Mouse (Mus musculus) lung, postnatal 10 days (tissue): ENCODE measurements around the gene Lmo2.

Experiments
- DNase-seq: peaks from one replicate; pipeline ENCODE4 v3.0.0; 2021

Lmo2 gene

DNA sequence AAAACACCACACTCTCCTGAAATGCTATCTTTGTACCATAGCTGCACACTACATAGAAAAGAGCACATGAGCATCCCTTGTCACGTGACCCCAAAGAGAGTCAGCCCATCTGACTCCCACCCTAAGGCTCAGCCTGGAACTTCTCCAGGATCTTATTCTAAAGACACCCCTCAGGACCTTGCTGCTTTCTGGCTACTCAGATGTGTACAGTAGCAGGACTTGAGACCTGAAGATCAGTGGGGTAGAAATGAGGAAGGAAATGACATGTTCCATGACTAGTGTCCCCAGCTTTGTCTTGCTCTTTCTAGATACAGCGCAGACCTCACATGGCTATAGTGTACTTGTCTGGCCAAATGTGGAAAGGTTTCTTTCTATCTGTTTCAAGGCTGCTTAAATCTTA lies 12.9 kb upstream of the Lmo2 start:
- DNase-seq = no peak

DNA sequence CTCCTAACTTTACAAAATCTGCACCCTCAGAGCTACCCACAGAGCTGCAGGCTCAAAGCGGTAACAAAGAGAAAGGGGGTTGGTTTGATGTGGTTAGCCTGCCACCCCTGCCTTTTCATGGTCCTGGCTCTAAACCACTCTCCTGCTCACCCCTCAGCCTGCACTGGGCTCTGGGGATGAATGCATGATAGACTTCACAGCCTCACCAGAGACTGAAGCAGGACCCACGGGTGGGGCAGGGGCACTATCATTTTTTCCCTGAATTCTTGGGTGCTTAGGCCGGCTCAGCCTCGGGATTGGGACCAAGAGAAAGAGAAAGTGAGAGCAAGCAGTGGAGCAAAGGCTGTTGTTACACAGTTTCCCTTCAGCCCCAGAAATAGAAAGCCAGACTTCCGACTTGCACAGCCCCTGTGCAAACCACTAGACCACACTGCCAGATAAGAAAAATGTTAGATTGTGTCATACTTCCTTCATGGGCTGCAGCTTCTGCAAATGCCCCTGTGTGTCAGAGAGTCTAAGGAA lies 12.2 kb upstream of the Lmo2 start:
- DNase-seq = peak; percentile 15

DNA sequence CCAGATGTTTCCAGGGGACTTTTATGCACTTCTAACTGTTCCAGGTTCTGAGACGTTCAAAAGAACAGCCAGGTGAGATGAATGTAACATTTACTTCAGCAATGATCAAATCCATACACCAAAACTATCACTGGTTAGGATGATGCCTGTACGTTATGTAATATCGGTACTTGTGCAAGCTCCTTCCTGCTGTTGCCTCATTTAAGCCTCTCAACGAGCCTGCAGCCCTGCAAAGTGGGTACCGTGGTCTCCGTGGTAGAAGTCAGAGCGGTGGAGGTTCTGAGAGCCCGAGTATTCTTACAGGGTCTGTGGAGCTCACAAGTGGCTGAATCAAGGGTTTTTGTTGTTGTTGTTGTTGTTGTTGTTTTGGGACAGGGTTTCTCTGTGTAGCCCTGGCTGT lies 10.9 kb upstream of the Lmo2 start:
- DNase-seq = no peak

DNA sequence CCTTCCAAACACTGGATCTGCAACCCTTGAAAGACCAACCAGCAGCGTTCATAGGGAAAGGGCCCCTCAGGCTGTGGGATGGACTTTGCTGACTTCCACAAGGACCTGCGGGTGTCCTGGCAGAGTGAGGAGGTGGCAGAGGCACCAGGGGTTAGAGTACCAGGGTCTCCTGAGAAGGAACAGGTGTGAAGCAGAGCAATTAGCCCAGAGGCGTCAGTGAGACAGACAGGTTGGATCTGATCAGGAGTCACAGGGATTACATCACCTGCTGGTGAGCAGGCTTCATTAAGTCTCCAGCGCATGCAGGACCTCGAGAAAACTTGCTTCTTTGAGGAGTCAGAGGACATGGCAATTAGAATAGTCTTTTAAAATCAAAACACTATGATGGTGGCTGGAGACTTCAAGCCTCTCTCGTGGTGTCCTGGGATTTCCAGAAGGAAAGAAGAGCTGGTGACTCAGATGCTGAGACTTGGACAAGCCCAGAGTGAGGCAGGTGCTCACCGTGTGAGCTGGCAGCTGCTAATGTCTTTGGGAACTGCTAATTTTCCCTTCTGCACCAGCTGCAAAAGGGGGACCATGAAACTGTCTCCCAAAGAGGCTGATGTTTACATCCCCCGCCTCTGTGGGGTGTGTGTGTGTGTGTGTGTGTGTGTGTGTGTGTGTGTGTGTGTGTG lies 9.7 kb upstream of the Lmo2 start:
- no peak for DNase-seq

DNA sequence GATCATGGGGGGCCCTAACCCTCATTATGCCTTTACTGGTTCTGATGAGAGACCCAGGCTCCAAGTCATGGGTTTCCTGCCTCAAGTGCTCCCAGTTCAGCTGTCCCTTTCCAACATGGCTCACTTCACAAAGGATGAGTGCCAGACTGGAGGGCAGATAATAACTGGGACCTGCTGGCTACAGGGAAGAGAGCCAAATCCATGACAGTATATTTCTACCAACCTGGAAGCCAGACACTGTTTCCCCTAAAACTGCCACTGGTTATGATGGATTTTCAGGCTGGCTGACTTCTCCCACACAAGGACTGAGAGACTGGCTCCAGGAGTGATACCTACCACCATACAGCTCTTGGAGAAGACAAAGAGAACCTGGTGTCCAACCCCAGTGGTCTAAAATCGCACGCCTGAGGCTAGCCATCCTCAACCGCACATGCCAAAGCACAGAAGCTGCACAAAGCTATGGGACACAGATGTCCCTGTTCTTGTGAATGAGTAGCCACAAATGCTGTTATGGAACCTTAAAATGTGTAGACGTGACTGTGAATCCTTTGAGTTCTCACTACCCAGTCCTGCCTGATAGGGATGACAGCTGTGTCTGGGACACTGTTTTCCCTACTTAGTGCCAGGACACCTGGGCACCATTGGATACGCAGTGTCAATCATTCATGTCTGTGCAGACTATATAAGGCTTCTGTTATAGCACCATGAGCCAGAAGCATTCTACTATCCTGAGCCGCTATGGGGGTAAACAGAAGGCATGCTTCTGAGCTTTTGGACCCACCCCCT lies 4.5 kb upstream of the Lmo2 start:
- no peak for DNase-seq

DNA sequence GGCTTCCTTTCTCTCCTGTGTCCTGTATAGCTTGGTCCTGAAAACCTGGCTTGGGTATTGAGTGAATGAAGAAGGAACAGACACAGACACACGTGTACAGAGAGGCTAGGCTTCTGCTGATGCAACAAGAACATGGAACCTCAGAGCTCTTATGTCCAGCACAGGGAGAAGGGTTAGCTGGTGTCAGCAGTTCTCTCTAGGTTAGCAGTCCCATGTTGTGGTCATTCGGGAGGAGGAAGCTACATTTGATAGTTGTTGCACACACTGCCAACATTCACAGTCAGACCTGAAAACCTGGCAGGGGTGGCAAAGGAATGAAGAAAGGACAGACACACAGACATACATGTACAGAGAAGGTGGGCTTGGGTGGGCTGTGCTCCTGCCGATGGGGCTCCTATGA lies 2.1 kb upstream of the Lmo2 start:
- DNase-seq = no peak

DNA sequence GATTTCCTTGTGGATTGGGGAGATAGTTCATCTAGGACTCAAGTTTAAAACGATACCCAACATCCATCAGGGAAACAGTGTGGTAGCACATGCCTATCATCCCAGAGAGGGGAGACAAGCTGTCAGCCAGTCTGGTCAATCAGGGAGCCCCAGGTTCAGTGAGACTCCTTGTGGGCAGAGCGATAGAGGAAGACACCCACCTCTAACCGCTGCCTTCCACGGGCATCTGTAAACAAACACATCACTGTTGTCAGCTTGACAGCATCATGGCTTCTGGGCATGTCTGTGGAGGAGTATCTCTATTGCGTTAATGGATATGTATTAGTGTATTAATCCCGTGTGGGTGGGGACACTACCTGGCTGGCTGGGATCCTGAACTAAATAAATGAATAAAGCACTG lies 919 bp upstream of the Lmo2 start:
- no peak for DNase-seq

DNA sequence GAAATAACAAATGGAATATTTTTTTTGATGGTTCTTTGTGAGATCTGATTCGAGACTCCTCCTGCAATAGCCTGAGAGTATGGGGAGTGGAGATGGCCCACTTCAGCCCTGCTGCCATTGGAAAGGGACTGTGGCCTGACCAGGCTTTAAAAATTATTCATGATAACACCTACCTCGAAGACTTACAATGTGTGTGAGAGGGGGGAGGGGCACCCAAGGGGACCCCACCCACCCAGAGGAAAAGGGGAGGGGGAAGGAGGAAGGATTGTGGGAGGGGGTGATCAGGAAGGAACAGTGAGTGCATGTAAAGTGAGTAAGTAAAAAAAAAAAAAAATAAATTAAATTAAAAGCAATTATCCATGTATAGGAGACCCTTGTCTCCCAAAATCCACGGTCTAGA lies 848 bp downstream of the Lmo2 start:
- no peak for DNase-seq

DNA sequence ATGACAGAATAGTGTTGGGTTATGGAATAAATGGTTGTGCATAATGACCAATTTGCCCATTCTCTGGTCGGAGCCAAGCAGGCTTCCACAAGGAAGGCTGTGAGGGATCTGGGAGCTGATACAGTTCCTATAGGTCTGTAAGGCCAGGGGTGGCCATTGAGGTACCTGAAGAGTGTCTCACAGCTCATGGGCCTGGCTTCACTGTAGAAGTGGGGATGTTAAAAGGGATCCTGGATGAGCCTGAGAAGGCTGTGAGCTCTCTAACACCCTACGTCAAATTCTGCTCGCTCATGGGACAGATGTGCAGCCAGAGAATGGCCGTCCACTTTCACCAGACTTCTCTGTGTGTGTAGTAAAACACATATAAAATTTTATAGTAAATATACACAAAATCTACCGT lies 1.3 kb downstream of the Lmo2 start:
- DNase-seq = no peak

DNA sequence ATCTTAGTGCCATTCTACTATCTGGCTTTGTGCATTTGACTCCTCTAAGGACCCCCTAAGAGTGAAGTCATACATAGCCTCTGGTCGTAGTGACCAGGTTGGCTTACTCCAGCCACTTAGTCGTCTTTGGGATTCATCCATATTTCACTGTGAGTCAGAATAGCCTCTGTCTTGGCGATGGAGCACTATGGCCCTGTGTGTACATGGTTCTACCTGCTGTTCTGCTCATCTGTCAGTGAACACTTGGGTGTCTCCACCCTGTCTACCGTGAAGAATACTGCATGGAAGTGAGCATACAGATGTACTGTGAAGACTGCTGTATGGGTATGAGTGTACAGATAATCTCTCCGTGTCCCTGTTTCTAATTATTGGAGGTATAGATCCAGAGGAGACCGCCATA lies 1.8 kb downstream of the Lmo2 start:
- DNase-seq = no peak

DNA sequence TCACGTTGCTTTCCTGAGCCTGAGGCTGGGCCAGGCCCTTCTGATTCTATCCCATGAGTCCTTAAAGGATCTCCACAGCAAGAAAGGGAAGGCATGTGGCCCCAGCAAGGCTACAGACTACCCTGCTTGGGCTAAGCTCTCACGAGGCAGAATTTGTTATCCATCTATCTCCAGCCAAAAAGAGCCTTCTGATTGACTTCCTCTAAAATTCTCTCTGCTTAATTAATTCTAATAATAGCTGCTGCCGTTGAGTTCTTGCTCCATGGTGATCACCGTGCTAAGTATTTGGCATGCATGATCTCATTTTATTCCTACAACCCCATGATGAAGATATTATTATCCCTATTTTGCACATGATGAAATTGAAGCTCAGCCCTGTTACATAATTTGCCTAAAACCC lies 4.6 kb downstream of the Lmo2 start:
- no peak for DNase-seq

DNA sequence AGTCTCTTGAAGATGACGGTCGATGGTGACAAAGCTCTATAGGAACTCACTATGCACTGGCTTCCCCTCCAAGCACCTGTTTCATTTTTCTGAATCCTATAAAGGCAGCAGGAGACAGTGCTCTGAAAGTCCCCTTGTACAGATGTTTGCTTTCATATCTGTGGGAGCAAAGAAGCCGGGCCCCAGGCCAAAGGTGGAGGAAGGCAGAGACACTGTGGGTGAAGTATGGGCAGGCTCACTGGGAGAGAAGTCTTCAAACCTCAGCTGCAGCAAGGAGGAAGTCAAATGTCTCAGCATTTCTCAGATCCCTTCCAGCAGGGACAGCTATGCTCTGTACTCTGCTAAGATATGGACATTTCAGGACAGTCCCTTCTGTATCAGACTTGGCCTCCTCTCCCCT lies 7.6 kb downstream of the Lmo2 start:
- no peak for DNase-seq

DNA sequence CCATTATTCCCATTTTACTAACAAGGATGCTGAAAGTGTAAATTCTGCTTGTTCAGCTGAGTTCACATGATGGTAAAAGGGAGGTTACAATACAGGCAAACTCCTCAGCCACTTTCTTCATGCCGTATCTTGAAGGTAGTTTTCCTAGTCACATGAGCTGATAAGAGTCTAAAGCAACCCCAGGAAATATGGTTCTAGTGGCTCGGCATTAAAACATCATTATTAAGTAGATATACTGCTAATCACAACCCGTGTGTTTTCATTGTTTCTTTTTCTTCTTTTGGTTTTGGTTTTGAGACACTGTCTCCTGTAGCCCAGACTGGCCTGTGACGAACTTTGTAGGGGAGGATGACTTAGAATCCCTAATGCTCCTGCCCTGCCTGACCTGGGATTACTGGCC lies 10.4 kb downstream of the Lmo2 start:
- DNase-seq = no peak

DNA sequence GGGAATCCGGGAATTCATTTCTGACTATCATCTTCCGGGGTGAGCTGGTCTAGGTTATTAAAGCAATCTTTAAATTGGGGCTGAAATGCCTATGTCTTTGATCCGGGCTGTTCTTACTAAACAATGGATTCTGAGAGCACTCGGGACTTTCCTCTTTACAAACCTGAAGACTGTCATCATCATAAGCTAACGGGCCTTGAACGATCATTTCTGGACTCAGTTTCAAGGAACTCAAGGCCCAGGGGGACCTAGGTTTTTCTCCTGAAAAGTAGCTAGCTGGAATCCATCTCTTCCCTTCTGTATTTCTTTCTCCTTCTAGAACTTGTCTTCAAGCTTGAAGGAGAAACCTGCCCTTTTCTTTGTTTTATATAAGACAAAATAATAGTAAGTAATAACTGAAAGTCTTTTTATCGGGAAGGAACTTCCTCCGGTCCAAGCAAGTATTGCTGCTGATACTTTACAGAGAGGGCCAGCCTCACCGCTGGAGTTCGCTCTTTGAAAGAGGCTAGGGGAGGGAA lies 11.2 kb downstream of the Lmo2 start:
- no peak for DNase-seq

DNA sequence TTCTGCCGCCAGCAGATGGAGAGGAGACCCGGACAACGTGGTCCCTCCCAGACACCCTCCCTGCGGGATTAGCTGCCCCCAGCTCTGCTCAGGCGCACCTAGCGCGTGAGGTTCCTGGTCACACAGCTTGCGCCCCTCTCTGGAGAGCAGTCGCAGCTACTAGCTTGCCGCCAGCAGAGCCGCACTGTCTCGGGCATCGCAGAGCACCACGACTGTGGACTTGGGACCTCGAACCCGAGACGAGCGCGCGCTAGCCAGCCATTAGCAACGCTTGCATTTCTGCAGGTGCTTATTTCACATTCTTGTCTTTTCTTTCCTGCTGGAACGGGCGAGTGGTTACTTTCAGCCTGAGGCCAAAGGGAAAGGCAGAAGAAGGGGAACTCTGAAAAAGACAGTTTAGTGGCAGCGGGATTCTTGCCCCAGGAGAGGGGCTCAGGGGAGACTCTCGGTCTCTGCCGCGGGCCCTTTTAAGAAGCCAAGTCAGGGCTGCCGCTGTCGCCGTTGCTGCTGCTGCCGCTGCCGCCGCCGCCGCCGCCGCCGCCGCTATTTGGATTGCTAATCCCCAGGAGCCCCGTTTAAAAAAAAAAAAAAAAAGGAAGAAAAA lies 11.8 kb downstream of the Lmo2 start:
- DNase-seq = peak; percentile 73

DNA sequence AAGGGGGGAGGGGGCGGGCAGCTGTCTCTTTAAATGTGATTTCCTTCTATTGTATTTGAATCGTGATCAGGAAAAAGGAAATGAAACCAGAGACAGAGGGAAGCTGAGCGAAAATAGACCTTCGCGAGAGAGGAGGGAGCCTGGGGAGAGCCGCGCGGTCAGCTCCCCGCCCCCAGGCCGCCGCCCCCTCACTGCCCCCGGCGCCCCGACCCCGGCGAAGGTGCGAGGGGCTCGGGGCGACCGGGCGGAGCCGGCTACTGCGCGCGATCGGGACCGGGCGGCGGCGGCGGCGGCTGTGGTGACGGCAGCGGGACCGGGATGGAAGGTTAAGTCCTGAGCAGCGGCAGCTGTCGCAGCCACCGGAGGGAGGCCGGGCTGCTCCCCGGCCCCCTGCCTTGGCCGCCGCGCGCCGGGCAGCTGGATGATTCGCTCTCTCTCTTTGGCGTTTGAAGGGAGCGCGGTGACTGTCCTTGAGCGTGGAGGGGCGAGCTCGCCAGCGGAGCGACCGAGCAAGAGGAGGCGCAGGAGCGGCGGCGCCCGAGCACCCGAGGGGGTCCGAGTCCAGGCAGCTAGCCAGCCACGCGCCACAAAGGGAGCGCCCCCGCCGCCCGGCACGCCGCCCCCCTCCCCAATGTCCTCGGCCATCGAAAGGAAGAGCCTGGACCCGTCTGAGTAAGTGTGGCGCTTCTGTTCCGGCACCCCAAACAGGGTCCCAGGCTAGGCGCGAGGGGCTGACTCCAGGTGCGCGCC lies 12.4 kb downstream of the Lmo2 start:
- DNase-seq = peak; percentile 67

DNA sequence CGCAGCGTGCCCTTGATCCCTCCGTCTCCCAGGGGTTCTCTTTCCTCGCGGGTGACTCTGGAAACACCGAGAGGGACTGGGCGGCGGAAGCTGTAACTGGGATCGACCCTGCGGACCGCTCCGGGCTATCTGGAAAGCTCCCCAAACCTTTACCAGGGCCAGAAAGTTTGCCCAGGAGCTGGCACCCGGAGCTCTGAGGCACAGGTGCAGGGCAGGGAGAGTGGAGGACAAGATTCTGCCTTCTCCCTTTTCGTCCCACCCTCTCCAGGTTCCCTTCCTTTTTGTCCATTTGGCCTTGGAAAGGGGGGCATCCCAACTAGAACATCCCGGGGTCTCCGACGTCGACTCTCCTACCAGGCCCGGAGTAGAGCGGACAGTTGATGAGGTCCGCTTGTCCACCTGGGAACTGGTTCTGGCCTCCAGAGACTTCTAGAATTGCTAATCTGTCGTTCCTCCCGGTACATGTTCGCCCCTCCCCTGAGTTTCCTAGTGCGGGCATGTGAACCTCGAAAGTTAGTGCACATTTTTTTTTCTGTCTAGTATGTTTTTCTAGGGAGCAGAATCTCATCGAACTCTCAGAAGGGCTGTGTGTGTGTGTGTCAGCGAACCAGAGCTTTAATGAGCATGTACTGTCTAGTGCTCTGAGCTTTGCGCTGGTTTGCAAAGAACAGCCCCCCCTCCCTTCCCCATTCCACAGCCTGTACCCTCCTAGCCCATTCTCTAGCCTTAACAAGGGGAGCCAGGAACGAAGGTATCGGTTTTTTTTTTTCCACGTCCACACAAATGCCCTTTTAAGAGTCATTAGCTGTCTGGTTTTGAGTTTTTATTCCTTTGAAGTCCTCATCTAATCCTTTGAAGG lies 13.2 kb downstream of the Lmo2 start:
- no peak for DNase-seq

DNA sequence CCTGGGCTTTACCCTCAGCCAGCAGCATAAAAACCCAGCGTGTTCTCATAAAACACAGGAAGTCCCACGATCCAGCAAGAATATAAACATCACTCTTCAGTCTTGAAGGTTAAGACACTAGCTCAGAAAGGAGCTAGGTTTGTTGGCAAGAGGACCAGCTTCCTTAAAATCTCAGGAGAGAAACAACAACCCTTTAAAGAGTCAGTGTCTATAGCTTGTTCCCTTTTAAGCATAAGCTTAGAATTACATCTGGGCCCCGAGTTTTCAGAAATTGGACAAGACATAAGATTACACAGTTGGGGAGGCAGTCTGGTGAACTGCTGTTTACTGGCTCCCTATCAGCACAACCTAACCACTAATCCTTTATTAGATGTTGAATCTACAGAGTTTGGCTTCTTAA lies 14.1 kb downstream of the Lmo2 start:
- DNase-seq = no peak

DNA sequence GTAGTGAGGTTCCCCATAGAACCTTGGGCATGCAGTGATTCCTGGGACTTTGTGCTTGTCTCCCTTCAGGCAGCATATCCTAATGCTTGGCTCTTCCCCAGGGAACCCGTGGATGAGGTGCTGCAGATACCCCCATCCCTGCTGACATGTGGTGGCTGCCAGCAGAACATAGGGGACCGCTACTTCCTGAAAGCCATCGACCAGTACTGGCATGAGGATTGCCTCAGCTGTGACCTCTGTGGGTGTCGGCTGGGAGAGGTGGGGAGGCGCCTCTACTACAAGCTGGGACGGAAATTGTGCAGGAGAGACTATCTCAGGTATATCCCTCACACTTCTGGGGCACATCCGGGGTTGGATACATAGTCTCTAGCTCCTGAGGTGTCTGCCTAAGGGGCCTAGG lies 18.1 kb downstream of the Lmo2 start:
- no peak for DNase-seq

DNA sequence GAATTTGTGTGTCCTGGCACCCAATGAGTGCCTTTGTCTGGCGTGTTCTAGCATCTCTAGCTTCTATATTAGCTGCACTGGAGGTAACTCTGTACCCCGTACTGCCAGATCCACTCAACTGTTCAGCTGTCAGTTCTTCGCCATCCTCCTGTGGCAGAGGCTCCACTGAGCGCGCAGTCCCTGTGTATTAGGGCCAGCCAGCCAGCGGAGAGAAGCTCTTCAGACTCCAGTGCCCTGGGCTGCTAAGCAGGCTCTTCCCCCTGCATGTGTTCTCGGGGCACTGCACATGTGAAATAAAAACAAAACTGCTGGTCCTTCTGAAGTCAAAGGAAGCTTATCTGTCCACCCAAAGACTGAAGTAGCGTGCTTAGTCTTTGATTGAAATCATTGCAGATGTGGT lies 19.4 kb downstream of the Lmo2 start:
- DNase-seq = no peak

DNA sequence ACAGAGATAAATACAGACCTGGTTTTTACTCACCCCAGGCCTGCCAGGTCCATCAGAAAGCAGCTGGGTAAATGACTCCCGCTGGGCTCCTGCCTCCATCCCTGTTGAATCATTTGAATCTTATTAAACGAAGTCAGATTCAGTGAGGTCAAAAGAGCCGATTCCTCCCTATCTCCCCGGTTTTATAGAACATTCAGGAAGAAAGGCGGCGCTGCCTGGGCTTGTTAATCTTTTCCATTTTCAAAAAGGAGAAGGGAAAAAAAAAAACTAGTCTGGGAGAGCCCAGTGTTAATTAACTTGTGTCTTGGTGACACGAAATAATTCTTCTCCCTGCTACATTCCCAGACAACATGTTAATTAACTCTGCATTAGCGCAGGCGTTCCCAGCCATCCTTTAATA lies 19.9 kb downstream of the Lmo2 start:
- DNase-seq = no peak

DNA sequence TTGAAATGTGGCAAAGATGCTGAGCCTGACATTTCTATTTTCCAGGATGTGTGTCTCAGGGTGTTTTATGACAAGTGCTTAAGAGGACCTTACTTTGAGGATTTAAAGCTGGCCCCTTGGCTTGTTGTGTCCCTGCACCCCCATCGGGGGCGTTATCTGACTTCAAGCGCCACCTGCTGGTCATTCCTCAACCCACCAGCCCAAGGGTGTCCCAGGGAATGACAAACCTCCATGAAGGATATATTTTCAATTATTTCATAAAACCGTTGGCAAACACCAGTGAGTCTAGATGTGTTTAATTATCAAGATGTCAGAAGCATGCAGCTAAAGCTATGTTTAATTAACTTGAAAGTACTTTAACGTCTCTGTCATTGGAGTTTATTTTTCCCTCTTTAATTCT lies 24.5 kb downstream of the Lmo2 start:
- DNase-seq = peak; percentile 87
